Mouse (Mus musculus): Measurements from ENCODE around the gene Ddx59.

- TF ChIP-seq CTCF (IDR thresholded peaks at IDR 0.05; ENCODE audit: extremely low read depth, insufficient read depth, insufficient read length, insufficient replicate concordance) (no peak), POLR2A (IDR thresholded peaks at IDR 0.05; ENCODE audit: low read depth, low read length) (no peak)
Measured at GRCm38 (mm10) chr1:136395073-136395472, 20.0 kb upstream of the Ddx59 start.

Measured in spleen, adult 2 months (tissue).